8 mouse cellular contexts compared by ENCODE assay signal in genomic region chr10:8804292-8804691, GRCm38 (mm10).
DNase-seq lines count a peak whose midpoint lies in the region; ATAC-seq lines count a peak whose summit lies in the region.

No protein-coding gene starts in this region.

- WGBS in kidney, embryonic 16.5 days: 38% methylated on average over 8 of the region's 8 CpGs
- 24% methylated on average over 8 of the region's 8 CpGs for WGBS in limb, embryonic 15.5 days
- WGBS in neural tube, embryonic 15.5 days: 18% methylated on average over 8 of the region's 8 CpGs

- ATAC-seq in kidney, embryonic 16.5 days (ENCODE audit: low FRiP score, low TSS enrichment): 0 out of 2 replicates have a peak, but pooled peaks have one; percentile 31
- ATAC-seq in limb, embryonic 15.5 days (ENCODE audit: insufficient number of reproducible peaks, low FRiP score, low TSS enrichment, low read depth): peak; percentile 36; the same call in 1 of the 2 replicates
- peak; percentile 26; the same call in 1 of the 2 replicates for ATAC-seq in neural tube, embryonic 15.5 days (ENCODE audit: low FRiP score)
- ATAC-seq in monocyte, adult 5-6 weeks (replicated peaks; ENCODE audit: insufficient number of reproducible peaks, low FRiP score, low TSS enrichment, poor library complexity, severe bottlenecking): no peak

- H3K36me3 ChIP-seq in kidney, embryonic 16.5 days (ENCODE audit: insufficient read depth, low read length): peaks cover 3% of the 10 kb centered on the region; the same call in 1 of the 2 replicates
- H3K36me3 ChIP-seq in limb, embryonic 15.5 days: peaks cover 18% of the 10 kb centered on the region
- no peaks in the 10 kb centered on the region for H3K36me3 ChIP-seq in neural tube, embryonic 15.5 days

- no peak overlapping the region for H3K4me2 ChIP-seq in kidney, embryonic 16.5 days (replicated peaks; ENCODE audit: low read depth, low read length)
- no peak overlapping the region for H3K4me2 ChIP-seq in limb, embryonic 15.5 days
- no peak overlapping the region for H3K4me2 ChIP-seq in neural tube, embryonic 15.5 days

- intact Hi-C loops in gastrocnemius, postnatal 14 days (cut with DNase I; ENCODE audit: low total_unique reads): no loop called here

- no peak overlapping the region for H3K27ac ChIP-seq in kidney, embryonic 16.5 days (ENCODE audit: low read length)
- 0 out of 2 replicates have a peak overlapping the region, but pooled peaks have one; percentile 18 for H3K27ac ChIP-seq in limb, embryonic 15.5 days
- H3K27ac ChIP-seq in neural tube, embryonic 15.5 days (replicated peaks): peak overlapping the region; percentile 15; the same call in 1 of the 2 replicates

- no peak overlapping the region for H3K9ac ChIP-seq in kidney, embryonic 16.5 days (replicated peaks; ENCODE audit: low read length)
- no peak overlapping the region for H3K9ac ChIP-seq in limb, embryonic 15.5 days
- no peak overlapping the region for H3K9ac ChIP-seq in neural tube, embryonic 15.5 days (replicated peaks)

- no peaks in the 10 kb centered on the region for H3K27me3 ChIP-seq in kidney, embryonic 16.5 days (ENCODE audit: insufficient read depth, low read length)
- H3K27me3 ChIP-seq in limb, embryonic 15.5 days: no peaks in the 10 kb centered on the region
- H3K27me3 ChIP-seq in neural tube, embryonic 15.5 days (replicated peaks): no peaks in the 10 kb centered on the region

- H3K9me3 ChIP-seq in kidney, embryonic 16.5 days (ENCODE audit: low read length): 0 out of 2 replicates have a peak, but pooled peaks cover 3% of the 10 kb centered on the region
- no peaks in the 10 kb centered on the region for H3K9me3 ChIP-seq in limb, embryonic 15.5 days
- no peaks in the 10 kb centered on the region for H3K9me3 ChIP-seq in neural tube, embryonic 15.5 days (replicated peaks)

- H3K4me3 ChIP-seq in kidney, embryonic 16.5 days (ENCODE audit: low read length): no peak overlapping the region
- H3K4me3 ChIP-seq in limb, embryonic 15.5 days: no peak overlapping the region
- H3K4me3 ChIP-seq in neural tube, embryonic 15.5 days (replicated peaks): no peak overlapping the region

- peak; percentile 32 for DNase-seq in right cerebral cortex, adult 18-20 months
- DNase-seq in right cerebral cortex, postnatal 4 days: no peak
- DNase-seq in gastrocnemius, postnatal 14 days: peak; percentile 58
- DNase-seq in natural killer cell, adult 2 months (ENCODE audit: low spot score in 2 of 2): no peak

- H3K4me1 ChIP-seq in kidney, embryonic 16.5 days (ENCODE audit: insufficient read depth, low read length): peaks cover 17% of the 10 kb centered on the region
- H3K4me1 ChIP-seq in limb, embryonic 15.5 days: peaks cover 25% of the 10 kb centered on the region
- H3K4me1 ChIP-seq in neural tube, embryonic 15.5 days: peaks cover 32% of the 10 kb centered on the region

Comparison
In these comparisons a context has a peak if more than half of its experiments do, and no peak if none do; other contexts are left out.
1. DNase-seq: peak in right cerebral cortex, adult 18-20 months (single experiment) and gastrocnemius, postnatal 14 days (single experiment); none in right cerebral cortex, postnatal 4 days (single experiment) and natural killer cell, adult 2 months (0 of 2).